Mouse (Mus musculus) cerebellum, adult 2 months (tissue): ENCODE results near the gene Znhit1.
A peak's percentile ranks its signal among the peaks of the same experiment; 100 is the strongest.

Source experiments
- CTCF ChIP-seq: fragments of 200-500 bp; IDR thresholded peaks from 2 replicates; pipeline ENCODE4 v1.5.1; 2011; ENCODE audit warnings: low read depth, mild to moderate bottlenecking, control low read depth, low read length, moderate library complexity, borderline replicate concordance; ENCODE audit not compliant: insufficient read depth
- POLR2A ChIP-seq: fragments of 200-500 bp; IDR thresholded peaks from 2 replicates; pipeline ENCODE4 v1.6.1; 2011; ENCODE audit warnings: low read length, control low read depth, borderline replicate concordance; ENCODE audit not compliant: insufficient read depth

- TF ChIP-seq CTCF = peak; percentile 40; the same call in 1 of the 2 replicates
- no peak for TF ChIP-seq POLR2A
These were observed 22.2 kb upstream of the Znhit1 start for GRCm38 (mm10) chr5:137009988-137010387.
